Mouse (Mus musculus) layer of hippocampus, adult 18-20 months (tissue): ENCODE results near the gene Olfr10. TPM values are rescaled to one million over a fixed set of nuclear protein-coding genes. Genes with fewer than 3 reads are reported as not detected.
"Not testable (repeated sequence)": the region's sequence is repeated elsewhere in the genome, so short reads cannot be mapped to it uniquely, and the experiment has no call there.

ENCODE experiments used
- DNase-seq, 2 experiments: peaks; one replicate each; pipeline ENCODE4 v3.0.0; 2022; ENCODE audit warnings: low spot score in 2 of 2
- long read RNA-seq: library from polyadenylated mRNA; stranded (forward); transcript quantifications from one replicate; pipeline ENCODE4 v2.0.0, GENCODE M21; 2021
- total RNA-seq, 2 experiments: library from RNA; stranded (reverse); gene quantifications; 2 replicates each; pipeline ENCODE4 v1.2.3; 2021

The Olfr10 gene
- not detected for total RNA-seq
- long read RNA-seq = 0 reads

DNA sequence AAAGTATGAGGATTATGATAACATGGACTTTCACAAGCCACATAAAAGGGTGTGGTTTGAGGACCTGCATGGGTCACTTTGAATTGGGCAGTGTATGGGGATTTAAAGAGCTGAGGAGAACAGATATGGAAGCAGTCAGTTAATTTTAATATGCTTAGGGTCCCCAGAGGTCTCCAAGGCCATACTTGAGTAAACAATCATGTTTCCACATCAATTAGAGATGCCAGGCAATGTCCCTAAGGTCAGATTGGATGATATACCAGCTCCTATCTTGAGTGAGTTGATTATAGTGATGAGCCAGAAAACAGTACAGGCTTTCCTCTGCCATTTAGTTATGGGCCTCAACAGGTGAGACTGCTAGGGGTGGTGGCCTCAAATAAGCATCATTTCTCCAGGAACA is at the start of gene Olfr10:
Olfr10 (plus strand) TSS at position 301 of the 400 bp plus-strand sequence.
- DNase-seq = no peak

GRCm38 (mm10) chr11:49259296-49259695 is 45.2 kb upstream of the Olfr10 start:
- DNase-seq = no peak

GRCm38 (mm10) chr11:49259829-49260228 is 44.7 kb upstream of the Olfr10 start:
- DNase-seq = peak in 1 of 2 experiments; percentile 39

GRCm38 (mm10) chr11:49260598-49261312 is 43.8 kb upstream of the Olfr10 start:
- DNase-seq = no peak

- DNase-seq = no peak
Observed at GRCm38 (mm10) chr11:49261313-49261855, 43.2 kb upstream of the Olfr10 start.

GRCm38 (mm10) chr11:49262286-49262685 is 42.3 kb upstream of the Olfr10 start:
- DNase-seq = no peak

- no peak for DNase-seq
Observed at GRCm38 (mm10) chr11:49263149-49263548, 41.4 kb upstream of the Olfr10 start.

GRCm38 (mm10) chr11:49264081-49264480 is 40.5 kb upstream of the Olfr10 start:
- no peak for DNase-seq

DNA sequence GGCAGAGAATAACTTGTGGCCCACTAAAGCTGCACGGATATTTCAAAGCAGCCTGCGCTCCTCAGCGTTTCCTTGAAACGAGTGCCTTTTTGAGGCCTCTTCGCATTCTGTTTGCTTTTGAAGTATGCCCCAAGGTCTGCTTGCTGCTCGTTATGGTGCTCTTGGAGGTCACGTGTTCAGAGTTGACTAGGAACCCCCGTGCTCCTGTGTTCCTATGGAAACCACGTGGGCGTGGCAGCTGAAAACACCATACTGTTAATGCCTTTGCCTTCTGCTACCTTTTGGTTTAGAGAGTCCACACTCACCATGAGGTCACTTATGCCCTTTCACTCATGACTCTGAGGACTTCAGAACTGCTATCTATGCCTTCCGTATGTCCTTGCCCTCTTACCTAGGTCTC is 39.9 kb upstream of the Olfr10 start:
- DNase-seq = no peak

GRCm38 (mm10) chr11:49265101-49265500 is 39.4 kb upstream of the Olfr10 start:
- DNase-seq = no peak

GRCm38 (mm10) chr11:49266671-49267070 is 37.9 kb upstream of the Olfr10 start:
- DNase-seq = no peak

GRCm38 (mm10) chr11:49267316-49267715 is 37.2 kb upstream of the Olfr10 start:
- DNase-seq = no peak

- no peak for DNase-seq
Observed at GRCm38 (mm10) chr11:49267970-49268579, 36.5 kb upstream of the Olfr10 start.

GRCm38 (mm10) chr11:49269761-49270160 is 34.8 kb upstream of the Olfr10 start:
- no peak for DNase-seq

DNA sequence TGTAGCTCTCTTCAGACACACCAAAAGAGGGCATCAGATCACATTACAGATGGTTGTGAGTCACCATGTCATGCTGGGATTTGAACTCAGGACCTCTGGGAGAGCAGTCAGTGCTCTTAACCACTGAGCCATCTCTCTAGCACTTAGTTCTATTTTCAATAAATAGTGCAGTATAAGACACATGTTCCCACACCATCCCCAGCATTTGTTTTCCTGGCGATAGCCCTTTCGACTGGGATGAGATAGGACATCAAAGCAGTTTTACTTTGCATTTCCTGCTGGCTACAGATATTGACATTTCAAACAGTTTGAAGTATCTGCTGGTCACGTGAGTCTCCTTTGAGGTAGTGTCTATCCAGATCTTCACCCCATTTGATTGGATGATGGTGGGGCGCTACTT is 34.2 kb upstream of the Olfr10 start:
- DNase-seq = no peak

GRCm38 (mm10) chr11:49271334-49271733 is 33.2 kb upstream of the Olfr10 start:
- DNase-seq = peak in 1 of 2 experiments; percentile 52

DNA sequence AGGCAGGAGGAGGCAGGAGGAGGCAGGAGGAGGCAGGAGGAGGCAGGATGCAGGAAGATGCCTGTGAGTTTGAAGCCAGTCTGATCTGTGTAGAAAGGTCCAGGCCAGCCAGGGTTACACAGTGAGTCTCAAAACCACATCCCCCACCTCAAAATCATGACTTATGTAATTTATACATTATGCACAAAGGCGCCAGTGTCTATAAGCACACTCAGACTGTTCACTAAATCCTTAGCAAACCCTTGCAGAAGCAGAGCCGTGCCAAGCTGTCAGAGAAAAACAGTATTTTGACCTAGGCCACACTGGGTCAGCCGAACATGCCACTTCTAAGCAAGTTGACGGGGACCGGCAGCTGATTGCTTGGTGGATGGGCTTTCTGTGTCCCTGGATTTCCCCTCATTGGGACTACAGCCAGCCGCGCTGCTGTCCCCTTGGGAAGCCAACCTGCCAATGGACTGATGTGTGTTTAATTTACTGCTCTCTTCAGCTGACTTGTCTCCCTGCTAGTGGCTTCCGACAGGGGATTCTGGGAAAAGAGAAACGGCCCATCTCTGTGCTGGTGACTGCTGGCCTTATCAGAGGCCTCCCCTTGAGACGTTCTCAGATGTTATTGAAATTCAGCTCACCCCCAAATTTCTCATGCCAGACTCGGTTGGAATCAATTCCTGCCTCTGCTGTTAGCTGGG is 30.6 kb upstream of the Olfr10 start:
- DNase-seq = no peak

DNA sequence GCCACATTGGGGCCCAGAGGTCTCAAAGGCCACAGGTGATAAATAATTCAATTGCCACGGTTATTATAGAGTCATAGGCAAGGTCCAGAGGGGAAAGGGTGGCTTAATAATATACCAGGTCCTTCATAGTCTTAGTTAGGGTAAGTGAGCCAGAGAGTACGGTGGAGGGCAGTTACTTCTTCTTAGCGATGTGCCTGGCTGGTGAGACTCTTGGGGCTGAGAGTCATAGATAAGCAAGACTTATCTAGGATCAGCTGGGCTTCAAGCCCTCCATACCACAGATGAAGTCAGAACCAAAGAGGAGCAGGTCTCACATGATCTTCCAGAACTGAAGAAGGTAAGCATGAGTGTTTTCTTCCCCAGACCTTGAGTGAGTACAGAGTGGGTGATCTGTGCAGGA is 26.3 kb upstream of the Olfr10 start, which contains the start of gene Olfr1393:
Olfr1393 (plus strand) TSS at position 83 of the 400 bp plus-strand sequence.
- no peak for DNase-seq

DNA sequence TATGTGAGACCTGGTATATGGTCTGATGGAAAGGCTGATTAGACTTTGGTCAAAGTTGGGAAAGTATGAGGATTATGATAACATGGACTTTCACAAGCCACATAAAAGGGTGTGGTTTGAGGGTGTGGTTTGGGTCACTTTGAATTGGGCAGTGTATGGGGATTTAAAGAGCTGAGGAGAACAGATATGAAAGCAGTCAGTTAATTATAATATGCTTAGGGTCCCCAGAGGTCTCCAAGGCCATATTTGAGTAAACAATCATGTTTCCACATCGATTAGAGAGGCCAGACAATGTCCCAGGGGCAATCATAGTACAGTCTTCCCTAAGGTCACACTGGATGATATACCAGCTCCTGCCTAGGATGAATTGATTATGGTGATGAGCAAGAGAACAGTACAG is 19.6 kb upstream of the Olfr10 start, which contains the start of gene Olfr1392:
Olfr1392 (plus strand) TSS at position 301 of the 400 bp plus-strand sequence.
- DNase-seq = not testable (repeated sequence)

DNA sequence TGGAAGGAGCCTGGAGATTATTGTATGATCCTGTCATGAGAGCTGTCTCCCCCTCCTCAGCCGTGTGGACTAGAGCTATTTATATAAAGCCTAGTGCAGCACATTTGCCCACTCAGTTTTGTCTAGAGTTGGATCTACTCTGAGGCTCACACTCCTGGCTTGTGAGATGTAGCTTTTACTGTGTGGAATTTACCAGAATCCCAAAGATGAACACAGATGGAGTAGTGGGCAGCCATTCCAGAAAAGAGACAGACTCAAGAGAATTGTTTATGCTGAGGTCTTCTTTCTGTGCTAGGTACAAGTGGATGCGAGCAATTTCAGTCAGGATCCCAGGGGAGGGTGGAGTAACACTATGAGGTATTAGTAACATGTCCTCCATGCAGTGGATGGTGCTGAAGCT is 17.3 kb upstream of the Olfr10 start:
- DNase-seq = no peak

GRCm38 (mm10) chr11:49292777-49293176 is 11.8 kb upstream of the Olfr10 start:
- peak; percentile 28 to 65 for DNase-seq

DNA sequence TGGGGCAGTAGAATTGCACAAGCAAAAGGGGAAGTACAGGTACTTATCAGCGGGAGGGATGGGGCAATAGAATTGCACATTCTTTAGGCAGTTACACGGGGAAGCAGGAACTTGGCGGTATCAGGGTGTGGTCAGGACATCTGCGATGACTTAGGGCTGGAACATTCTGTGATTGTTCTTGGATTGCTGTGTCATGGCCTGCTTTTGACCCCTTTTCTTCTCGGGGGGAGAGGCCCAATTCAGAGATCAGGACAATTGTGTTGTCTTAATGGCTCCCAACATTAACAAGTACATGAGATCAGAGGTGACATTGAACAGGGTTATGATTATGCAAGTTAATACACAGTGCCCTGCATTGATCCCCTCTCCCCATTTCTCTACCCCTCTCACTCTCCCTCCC is 4.0 kb downstream of the Olfr10 start:
- DNase-seq = not testable (repeated sequence)
